Mouse (Mus musculus): ENCODE results near the gene Plce1.
"Not testable (repeated sequence)": the region's sequence is repeated elsewhere in the genome, so short reads cannot be mapped to it uniquely, and the experiment has no call there.

Plce1 gene

DNA sequence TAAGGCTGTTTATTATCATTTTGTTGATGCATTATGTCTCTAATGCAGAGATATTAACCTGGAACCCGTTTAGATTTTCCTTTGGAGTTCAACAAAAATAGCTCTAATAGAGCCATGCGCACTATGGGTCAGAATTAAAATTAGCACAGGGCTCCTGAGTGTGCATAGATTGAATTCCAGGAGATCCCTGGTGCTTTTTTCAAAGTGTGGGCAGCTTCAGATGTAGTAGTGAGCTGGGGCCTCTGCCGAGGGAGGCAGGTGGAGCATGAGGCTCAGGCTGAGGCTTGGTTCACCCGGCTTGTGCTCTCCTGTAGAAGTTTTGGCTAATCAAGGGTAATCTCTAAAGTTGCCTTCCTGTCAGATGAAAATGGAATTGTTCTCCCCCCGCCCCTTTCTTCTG lies 17.3 kb downstream of the Plce1 start:
- no peak for DNase-seq (ENCODE audit: low read depth, low spot score)

DNA sequence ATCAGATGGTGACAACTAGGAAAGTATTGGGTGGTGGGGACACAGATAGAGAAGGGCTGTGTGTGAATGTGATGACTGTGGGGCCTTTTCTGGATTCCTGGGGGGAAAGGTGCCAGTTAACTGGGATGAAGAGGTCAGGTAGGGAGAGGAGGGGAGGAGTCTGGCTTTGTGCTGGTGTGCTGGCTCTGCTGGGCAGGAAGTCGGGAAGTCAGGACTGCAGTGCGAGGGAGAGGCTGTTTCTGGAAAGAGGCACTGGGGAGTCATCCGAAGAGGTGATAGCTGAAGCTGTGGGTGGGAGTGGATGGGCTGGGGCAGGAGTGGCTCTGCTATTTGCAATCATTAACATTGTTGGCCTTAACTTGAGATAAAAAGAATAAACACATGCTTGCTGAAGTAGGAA lies 23.7 kb downstream of the Plce1 start:
- no peak for DNase-seq (ENCODE audit: low read depth, low spot score)

DNA sequence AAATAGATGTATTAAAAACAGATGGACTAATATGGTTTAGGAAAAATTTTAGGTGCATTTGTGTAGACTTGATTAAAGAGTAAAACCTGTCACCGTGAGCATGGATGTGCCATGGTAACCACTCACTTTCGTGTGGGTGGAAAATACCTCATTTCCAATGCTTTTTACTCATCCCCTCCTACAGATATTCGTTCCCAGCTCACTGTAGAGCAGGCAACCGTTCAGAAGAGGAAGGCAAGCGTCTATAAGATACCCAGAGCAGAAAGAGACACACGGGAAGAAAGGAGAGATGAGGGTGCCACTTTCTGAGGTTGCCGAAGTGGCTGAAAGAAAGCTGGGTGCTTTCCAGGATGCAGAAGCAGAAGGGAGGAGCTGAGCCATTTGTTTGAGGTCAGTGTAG lies 25.2 kb downstream of the Plce1 start:
- no peak for DNase-seq (ENCODE audit: low read depth, low spot score)

DNA sequence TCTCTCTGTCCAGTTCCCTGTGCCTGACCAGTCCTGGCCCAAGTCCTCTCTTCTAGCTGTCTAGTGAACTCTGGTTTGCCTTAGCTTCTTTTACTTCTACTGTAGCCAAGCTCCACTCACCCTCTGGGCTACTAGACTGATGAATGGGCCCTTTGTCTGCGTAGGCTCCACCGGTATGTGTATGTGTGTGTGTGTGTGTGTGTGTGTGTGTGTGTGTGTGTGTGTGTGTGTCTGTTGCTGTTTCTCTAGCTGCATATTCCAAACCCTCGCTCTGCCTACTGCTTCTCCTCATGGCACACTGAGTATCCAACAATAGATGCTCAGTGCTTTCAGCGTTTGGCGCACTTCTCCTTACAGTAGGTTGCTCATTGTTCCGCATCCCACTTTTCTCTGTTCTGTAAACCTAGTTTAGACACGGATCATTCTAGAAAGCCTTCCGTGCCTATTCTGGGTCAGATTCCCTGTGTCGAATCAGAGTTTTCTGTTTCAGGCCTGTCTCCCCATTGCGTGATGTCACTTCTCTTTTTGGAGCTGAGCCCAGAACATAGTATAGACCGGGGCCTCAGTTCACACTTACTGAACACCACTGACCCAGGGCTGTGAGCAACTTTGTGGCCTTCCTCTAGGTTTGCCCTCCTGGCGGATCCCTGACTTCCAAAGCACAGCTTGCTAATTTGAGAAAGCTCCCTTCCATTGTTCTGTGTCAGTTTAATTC lies 26.5 kb downstream of the Plce1 start:
- no peak for DNase-seq (ENCODE audit: low read depth, low spot score)

DNA sequence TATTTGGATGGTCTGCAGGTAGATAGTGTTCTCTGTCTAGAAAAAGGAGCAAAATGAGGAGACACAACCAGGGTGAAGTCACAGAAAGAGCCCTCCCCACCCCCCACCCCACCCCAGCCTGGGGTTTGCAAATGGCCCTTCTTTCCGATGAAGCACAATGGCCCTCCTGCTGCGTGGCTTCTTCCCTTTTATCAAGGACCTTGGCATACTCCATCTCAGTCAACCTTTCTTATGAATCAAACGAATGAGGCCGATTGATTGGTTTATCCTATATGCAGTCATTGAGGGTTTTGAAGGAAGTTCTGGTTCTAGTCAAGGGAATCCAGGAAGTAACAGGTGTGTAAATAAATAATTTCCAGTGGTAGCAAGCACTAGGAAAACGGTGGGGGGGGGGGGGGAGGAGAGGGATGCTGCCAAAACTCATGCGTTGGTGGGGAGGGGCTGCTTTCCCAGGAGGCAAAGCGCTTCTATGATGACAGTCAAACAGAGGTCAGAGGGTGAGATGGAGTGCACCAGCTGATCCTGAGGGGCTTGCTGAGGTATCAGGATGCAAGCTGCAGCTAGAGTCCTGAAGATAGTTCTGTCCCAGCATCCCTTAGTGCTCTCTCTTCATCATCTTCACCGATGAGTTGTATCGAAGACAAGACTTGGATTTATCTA lies 27.2 kb downstream of the Plce1 start:
- no peak for DNase-seq (ENCODE audit: low read depth, low spot score)

DNA sequence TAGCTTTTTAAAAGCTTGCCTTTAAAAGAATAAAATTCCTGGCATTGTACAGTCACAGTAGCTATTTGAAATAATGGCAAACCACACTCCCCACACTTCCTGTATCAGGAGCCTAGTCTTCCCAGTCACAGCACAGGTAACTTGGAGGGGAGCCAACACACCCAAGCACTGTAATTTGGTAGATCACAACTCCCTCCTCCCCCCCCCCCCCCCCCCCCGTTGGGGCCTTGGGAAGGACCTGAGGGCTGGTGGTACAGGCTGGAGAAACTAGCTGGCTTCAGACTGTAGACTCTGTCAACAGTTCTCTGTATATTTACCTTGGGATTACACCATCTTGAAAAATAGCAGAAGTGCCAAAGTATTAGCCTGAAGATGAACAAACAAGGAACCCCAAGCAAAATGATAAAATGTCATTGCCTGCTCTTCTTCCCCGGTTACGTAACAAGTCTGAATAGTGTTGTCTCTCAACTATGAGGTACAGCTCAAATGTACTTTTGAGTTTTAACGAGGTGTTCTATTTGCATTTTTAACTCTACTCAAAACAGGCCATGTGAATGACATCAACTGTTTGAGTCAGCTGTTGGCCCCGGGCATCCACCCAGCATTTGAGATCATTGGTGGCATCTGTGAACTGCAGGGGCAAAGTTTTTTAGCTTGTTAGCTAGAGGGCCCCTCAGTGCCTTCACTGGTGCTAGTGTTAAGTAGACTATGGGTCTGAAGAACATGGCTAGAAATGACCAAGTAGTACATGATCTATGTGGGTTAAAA lies 33.7 kb downstream of the Plce1 start:
- no peak for DNase-seq (ENCODE audit: low read depth, low spot score)

DNA sequence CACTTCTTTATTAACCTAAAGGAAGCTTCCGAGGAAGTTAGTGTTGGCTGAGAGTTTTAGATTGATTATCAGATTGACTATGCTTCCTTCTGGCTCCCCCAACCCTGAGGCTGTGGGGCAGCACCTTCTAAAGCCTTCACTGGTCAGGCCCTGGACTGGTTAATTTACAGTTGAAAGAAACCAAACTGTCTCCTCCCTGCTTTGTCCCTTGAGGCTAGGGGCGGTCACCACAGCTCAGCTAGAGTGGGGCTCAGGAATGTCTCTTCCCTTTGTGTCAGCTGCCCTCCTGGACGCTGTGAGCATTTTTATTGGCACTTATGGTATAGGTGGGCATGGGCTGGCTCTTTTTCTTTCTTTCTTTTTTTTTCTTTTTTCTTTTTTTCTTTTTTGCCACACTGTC lies 45.9 kb downstream of the Plce1 start:
- DNase-seq (ENCODE audit: low read depth, low spot score): no peak

DNA sequence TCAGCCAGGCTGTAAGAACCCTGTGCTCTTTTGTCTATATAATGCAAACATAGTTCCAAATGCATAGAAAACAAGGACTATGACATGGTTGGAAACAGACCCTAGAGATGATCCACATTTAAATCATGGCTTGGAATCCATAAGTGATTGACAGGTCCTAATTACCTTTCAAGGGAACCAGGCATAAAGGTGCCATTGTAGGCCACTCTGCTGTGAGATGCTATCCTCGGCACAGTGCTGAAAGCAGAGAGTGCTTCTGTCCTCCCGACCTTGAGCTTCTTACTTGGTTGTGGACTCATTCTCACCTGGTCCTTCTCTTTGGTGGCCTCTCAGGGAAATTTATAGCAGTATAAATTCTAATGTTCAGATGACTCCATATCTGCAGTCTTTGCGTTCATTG lies 46.6 kb downstream of the Plce1 start:
- DNase-seq (ENCODE audit: low read depth, low spot score): no peak

DNA sequence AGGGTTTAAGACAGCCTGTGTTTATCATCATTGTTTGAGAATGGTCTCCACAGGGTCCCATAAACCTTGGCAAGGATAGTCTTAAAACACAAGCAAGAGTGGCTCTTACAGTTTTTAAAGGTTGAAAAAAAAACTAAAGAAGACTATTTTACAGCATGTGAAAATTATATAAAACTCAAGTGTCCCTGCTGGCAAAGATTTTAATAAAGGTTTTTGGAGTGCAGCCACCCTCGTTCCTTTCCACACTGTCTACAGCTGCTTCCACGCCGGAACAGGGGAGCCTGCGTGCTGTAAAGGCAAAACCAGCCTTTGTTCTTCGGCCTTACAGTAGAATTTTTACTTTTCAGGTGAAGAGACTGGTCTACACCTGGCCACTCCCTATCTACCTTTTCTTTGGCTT lies 52.3 kb downstream of the Plce1 start:
- DNase-seq (ENCODE audit: low read depth, low spot score): no peak

DNA sequence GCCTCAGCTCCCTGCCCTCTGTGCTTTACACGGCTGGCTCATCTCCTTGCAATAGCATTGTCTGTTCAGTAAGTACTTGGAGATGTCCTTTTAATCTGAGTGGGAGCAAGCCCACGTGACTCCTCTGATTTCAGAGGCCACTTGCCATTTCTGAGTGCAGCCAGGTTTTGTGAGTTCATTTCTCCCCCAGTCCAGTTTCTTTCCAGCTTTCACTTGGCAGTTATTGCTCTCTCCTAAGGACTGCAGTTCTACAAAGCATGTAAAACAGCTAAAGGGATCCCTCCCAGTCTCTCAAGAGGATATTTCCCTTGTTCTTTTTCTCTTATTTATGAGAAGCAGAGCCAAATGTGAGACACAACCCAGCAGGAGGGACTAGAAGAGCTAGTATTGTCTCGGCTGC lies 58.4 kb downstream of the Plce1 start:
- DNase-seq (ENCODE audit: low read depth, low spot score): no peak

DNA sequence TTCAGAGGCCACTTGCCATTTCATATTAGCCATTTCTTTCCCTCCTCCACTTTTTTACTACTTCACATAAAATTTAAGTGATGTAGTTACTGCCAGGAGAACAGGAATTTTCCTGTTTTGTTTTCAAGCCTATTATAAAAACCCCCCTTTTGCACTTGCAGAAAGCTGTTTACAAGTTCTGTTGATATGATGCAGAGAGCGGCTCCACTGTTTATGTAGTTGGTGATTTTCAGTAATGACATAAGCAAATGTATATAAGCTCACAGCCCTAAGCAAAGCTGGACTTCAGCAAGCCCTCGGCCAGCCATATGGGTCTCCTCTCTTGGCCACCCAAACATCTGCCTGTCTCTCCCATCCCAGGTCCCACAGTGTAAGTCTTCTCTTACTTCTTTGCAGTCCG lies 59.6 kb downstream of the Plce1 start:
- DNase-seq (ENCODE audit: low read depth, low spot score): no peak

DNA sequence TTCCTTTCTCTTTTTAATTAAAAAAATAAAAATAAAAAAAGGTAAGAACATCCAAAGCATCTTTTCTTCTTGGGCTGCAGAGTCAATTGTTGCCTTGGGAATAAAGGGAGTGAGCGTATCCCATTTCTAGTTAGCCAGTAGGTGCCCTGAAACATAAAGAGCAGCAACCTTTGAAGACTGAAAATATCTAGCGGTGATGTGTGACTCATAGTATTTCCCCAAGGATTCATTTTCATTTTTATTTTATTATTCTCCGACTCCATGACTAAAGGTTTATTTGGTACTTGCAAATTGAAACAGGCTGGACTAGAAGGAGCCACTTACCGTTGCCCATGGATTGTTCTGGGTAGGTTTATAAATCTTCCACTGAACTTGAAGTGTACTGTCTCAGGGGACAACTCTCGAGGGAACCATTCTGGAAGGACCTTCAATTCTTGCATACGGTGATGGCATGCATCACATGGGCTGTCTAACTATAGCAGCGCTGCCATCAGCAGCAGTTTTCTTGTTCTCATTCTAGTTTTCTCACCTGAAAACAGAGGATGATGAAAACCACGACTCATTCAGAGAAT lies 68.7 kb downstream of the Plce1 start:
- no peak for DNase-seq (ENCODE audit: low read depth, low spot score)

DNA sequence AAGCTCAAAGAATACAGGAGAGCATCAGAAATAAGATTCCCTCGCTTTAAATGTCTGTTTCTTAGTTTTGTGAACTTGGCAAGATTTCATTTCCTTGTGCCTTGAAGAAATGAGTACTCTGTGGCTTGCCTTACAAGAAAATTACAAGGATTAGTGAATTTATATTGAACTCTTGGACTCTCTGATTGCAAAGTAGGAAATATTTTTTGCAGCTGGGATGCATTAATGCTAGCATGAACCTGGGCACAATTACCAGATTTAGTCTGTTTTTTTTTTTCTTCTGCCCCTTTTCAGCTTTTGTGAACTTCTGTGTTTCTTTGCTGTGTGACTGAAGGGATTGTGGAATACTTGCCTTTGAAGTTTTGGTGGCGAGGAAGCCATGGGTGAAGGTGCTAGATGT lies 72.6 kb downstream of the Plce1 start:
- no peak for DNase-seq (ENCODE audit: low read depth, low spot score)

DNA sequence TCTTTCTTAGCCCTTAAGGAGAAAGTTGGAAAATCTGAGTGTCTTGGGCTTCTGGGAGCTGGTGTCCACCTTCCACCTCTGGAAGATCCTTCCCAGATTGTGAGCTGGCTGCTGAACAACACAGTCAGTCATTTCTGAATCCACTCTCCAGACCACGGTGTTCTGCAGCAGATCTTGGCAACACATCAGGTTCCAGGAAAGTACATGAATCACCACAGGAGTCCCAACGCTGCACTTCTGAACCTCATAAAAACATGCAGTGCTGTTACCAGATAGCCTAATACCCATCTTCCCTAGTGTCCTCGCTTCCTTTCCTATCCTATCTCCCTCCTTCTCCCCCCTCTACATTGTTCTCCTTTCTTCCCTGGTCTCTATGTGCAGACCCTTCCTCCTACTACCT lies 74.5 kb downstream of the Plce1 start:
- no peak for DNase-seq (ENCODE audit: low read depth, low spot score)

DNA sequence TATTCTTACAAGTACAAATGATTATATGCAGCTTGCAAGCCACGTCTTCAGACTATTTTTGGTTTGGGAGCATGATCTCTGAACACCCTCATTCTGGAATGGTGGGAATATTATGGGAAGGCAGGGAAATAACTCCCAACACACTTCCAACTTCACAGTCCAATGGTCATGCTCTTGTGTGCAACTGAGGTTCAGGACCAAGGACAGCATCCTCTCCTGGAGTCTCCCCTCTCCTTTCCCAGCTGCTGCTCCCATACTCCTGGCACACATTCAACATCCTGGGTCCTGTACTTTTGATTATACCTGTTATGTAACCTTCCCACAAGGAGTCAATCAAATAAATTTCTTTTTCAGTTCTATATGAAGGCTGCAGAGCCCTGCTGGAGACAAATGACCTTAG lies 77.9 kb downstream of the Plce1 start:
- DNase-seq (ENCODE audit: low read depth, low spot score): no peak

DNA sequence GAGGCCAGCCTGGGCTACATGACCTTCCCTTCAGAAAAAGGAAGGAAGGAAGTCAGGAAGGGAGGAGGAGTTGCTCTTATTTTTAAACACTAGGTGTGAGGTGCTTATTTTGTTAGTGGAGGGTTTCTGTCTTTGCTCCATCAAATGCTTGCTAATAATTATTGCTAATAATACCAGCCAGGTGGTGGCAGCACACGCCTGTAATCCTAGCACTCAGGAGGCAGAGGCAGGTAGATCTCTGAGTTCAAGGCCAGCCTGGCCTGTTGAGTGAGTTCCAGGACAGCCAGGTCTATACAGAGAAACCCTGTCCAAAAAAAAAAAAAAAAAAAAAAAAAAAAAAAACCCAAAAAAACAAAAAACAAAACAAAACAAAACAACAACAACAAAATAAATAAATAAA lies 81.0 kb downstream of the Plce1 start:
- DNase-seq (ENCODE audit: low read depth, low spot score): not testable (repeated sequence)

DNA sequence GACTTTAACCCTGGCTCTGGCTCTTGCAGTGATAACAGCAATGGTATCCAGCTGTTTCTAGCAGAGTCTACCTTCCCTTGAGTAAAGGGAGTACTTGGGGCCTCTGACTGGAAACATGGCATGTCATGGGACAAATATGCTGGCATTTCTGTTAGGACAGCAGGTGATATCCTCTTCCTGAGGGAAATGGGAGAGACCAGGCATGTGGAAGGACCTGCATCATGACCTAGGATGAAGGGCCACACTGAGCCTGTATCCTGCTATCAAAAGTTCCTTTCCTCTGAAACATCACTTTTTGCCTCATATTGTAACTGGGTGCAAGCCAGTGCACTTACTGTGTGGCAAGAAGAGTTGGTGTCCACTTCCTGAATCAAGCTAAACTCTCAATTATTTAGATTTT lies 85.2 kb downstream of the Plce1 start:
- DNase-seq (ENCODE audit: low read depth, low spot score): no peak

DNA sequence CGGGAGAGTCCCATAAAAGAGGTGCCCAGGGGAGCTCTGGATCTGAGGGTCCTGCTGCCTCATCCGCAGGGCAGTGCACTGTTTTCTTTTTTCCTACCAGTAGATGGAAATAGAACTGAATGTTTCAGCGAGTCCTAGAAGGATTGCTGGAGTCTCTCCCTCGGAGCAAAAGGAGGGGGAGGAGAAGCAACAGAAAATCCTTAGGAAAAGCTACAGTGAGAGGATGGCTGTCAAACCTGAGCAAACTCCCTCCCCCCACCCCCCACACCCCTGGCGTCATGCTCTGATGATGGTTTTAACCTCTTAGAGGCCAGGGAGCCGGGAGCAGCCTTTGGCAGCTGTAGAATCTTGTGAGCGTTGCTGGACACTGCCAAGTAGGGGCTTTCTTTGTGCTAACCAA lies 85.8 kb downstream of the Plce1 start:
- no peak for DNase-seq (ENCODE audit: low read depth, low spot score)

DNA sequence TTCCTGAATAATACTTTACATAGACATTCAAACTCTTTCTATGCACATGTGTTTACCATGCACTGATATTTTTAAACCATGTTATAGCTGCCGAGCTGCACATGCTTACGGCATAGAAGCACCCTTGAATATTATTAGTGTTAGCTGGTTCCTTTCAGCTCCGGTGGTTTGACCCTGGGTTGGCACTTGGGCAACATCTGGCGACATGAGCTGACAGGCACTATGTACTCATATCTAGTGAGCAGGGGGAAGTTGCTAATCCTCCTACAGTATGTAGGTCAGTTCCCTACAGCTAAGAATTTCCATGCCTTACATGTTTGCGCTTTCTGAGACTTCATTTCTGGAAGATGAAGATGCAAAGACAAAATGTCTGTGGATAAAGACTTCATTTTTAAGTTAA lies 86.4 kb downstream of the Plce1 start:
- no peak for DNase-seq (ENCODE audit: low read depth, low spot score)

DNA sequence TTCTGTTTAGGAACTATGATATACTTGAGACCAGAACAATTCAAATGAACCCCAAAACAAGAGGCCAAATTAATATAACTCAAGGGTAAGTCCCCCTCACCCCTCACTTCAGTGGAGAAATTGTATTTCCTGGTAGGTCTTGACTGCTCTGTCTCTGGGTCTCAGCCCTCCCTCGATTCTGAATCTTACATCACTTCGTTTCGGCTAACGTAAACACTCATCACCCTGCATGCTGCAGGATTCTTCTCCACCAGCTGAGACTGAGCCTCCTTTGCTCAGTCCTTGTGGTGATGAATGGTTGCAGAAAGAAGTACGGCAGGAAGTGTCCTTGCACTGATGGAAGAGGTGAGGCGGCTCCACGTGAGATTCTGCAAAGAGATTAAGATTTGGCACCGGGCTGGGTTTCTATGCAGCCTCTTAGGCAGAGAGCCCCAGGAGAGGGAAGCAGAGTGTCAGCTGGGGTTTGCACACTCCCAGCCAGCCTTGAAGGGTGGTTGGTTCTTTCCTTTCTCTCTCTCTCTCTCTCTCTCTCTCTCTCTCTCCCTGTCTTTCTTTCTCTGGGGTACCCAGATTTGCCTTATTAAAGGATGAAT lies 97.7 kb downstream of the Plce1 start:
- no peak for DNase-seq (ENCODE audit: low read depth, low spot score)

DNA sequence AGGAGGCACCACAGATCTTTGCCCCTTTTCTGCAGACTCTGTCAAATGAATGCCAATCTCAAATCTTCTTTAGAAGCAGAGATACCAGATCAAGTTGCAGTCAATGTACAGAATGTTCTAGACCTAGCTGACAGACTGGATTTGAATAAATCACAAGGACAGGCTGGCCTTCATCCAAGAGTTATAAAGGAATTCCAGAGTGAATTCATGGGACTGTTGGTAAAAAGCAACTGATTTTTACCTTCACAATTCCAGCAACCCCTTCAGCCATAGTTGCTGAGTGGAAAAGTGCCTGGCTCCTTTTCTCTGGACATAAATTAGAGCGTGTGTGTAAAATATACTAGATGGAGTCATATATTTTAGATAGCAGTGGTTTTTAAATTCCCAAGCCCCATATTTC lies 102.0 kb downstream of the Plce1 start:
- no peak for DNase-seq (ENCODE audit: low read depth, low spot score)

DNA sequence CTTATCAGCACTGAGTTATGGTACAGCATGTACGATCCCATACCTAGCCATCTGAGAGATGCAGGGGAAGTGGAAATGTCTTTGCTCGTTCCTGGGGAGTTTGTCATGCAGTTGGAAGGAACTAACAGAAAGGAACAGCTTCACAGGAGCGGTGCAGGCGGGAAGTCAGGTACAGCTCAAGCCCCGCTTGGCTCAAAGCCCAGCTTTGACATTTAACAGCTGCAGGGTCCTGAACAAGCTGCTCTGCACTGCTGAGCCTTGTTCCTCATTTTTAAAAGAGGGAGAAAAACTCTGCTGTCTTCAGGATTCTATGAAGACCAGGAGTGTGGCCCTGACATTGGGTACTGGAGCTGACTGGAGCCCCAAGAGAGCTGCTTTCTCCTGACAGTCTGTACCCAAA lies 106.7 kb downstream of the Plce1 start:
- no peak for DNase-seq (ENCODE audit: low read depth, low spot score)

Measured in c-Kit-negative CD71-positive TER-119-positive erythroid progenitor cells, embryonic 14.5 days (primary cell).